Mouse (Mus musculus) olfactory bulb, adult 2 months (tissue): ENCODE results near the gene Sprr2k.
"Not testable (repeated sequence)": the region's sequence is repeated elsewhere in the genome, so short reads cannot be mapped to it uniquely, and the experiment has no call there.

Source experiments
- CTCF ChIP-seq: fragments of 200-500 bp; IDR thresholded peaks from 2 replicates; pipeline ENCODE4 v1.5.1; 2012; ENCODE audit warnings: low read depth, mild to moderate bottlenecking, low read length, moderate library complexity; ENCODE audit not compliant: insufficient read depth
- POLR2A ChIP-seq: fragments of 200-500 bp; IDR thresholded peaks from 2 replicates; pipeline ENCODE4 v1.6.1; 2012; ENCODE audit warnings: mild to moderate bottlenecking, low read depth, low read length, moderate library complexity; ENCODE audit not compliant: insufficient read depth

GRCm38 (mm10) chr3:92481249-92481648 is 48.9 kb downstream of the Sprr2k start:
- not testable (repeated sequence) for TF ChIP-seq CTCF, POLR2A
